In genomic region chr1:56977201-56978100, GRCm38 (mm10) we compare ENCODE assay signal across 8 mouse cellular contexts. TPM values are rescaled to one million over a fixed set of nuclear protein-coding genes. Genes with fewer than 3 reads are reported as not detected.
DNase-seq lines count a peak whose midpoint lies in the region; ATAC-seq and TF ChIP-seq lines count a peak whose summit lies in the region.

No protein-coding gene starts in this region.

- H3K27ac ChIP-seq in liver, postnatal 0 days (ENCODE audit: low read depth): no peak overlapping the region
- no peak overlapping the region for H3K27ac ChIP-seq in neural tube, embryonic 14.5 days (ENCODE audit: low read depth, low read length)

- no peak for ATAC-seq in liver, postnatal 0 days
- ATAC-seq in neural tube, embryonic 14.5 days (ENCODE audit: low read depth): no peak

- H3K9me3 ChIP-seq in liver, postnatal 0 days (ENCODE audit: low read length): no peaks in the 10 kb centered on the region
- no peaks in the 10 kb centered on the region for H3K9me3 ChIP-seq in neural tube, embryonic 14.5 days (ENCODE audit: control insufficient read depth, low read length)

- 1% methylated on average over 45 of the region's 45 CpGs for WGBS in liver, postnatal 0 days (ENCODE audit: insufficient replicate concordance)
- WGBS in neural tube, embryonic 14.5 days: under 1% methylated on average over 45 of the region's 45 CpGs

- H3ac ChIP-seq in C2C12 (ENCODE audit: control insufficient read depth, insufficient read length, low read depth): no peak overlapping the region

- no peaks in the 10 kb centered on the region for H3K79me2 ChIP-seq in C2C12 (ENCODE audit: control insufficient read depth, insufficient read depth)

- no peak for TF ChIP-seq EP300 in liver, postnatal 0 days (IDR thresholded peaks at IDR 0.05; ENCODE audit: low read depth)

- H3K79me3 ChIP-seq in C2C12 (ENCODE audit: low read depth): no peaks in the 10 kb centered on the region

- H3K4me3 ChIP-seq in C2C12 (ENCODE audit: insufficient read depth, poor library complexity, severe bottlenecking): no peak overlapping the region
- peak overlapping the region; percentile 15; the same call in 1 of the 2 replicates for H3K4me3 ChIP-seq in liver, postnatal 0 days (ENCODE audit: low read depth, low read length)
- peak overlapping the region; percentile 16; the same call in 1 of the 2 replicates for H3K4me3 ChIP-seq in neural tube, embryonic 14.5 days (ENCODE audit: low read depth, low read length)

- H3K27me3 ChIP-seq in C2C12 (ENCODE audit: control insufficient read depth, insufficient read depth, insufficient read length): no peaks in the 10 kb centered on the region
- peaks cover 82% of the 10 kb centered on the region for H3K27me3 ChIP-seq in liver, postnatal 0 days (ENCODE audit: insufficient read depth, low read length)
- peaks cover 42% of the 10 kb centered on the region for H3K27me3 ChIP-seq in neural tube, embryonic 14.5 days (ENCODE audit: control insufficient read depth, insufficient read depth, low read length)

- H3K9ac ChIP-seq in liver, postnatal 0 days (replicated peaks): no peak overlapping the region
- no peak overlapping the region for H3K9ac ChIP-seq in neural tube, embryonic 14.5 days (replicated peaks; ENCODE audit: low read depth, low read length)

- no peak overlapping the region for H3K4me2 ChIP-seq in liver, postnatal 0 days (ENCODE audit: low read depth, low read length)
- peak overlapping the region; percentile 31 for H3K4me2 ChIP-seq in neural tube, embryonic 14.5 days (ENCODE audit: low read depth, low read length)

- peak; percentile 20 for TF ChIP-seq CTCF in C2C12 (IDR thresholded peaks at IDR 0.05; ENCODE audit: control insufficient read depth, insufficient read depth, insufficient read length)
- TF ChIP-seq CTCF in liver, postnatal 0 days (IDR thresholded peaks at IDR 0.05; ENCODE audit: low read depth): peak; percentile 75

- peaks cover 4% of the 10 kb centered on the region; the same call in 1 of the 2 replicates for H3K4me1 ChIP-seq in liver, postnatal 0 days (ENCODE audit: insufficient read depth)
- peaks cover 8% of the 10 kb centered on the region for H3K4me1 ChIP-seq in neural tube, embryonic 14.5 days (ENCODE audit: control insufficient read depth, insufficient read depth, low read length)

- peak; percentile 86 for DNase-seq in ZHBTc4 (ENCODE audit: low read depth, low spot score)
- DNase-seq in embryo, embryonic 9.5 days (ENCODE audit: extremely low spot score): peak; percentile 82
- peak; percentile 40 for DNase-seq in heart, adult 8-10 months (ENCODE audit: low spot score)
- DNase-seq in kidney, adult 9 months: peak; percentile 82
- peak; percentile 73 for DNase-seq in liver, postnatal 0 days
- no peak for DNase-seq in urinary bladder, adult 2 months (ENCODE audit: low spot score)

- H3K36me3 ChIP-seq in C2C12 (ENCODE audit: control insufficient read depth, insufficient read depth): no peaks in the 10 kb centered on the region
- H3K36me3 ChIP-seq in liver, postnatal 0 days (replicated peaks; ENCODE audit: insufficient read depth, low read length): no peaks in the 10 kb centered on the region
- H3K36me3 ChIP-seq in neural tube, embryonic 14.5 days (ENCODE audit: control insufficient read depth, insufficient read depth, low read length): no peaks in the 10 kb centered on the region

TF ChIP-seq in C2C12, 6 proteins besides CTCF, POLR2A, EP300 and RAD21:
- no peak for TF ChIP-seq MYOD1 (IDR thresholded peaks at IDR 0.05; ENCODE audit: control insufficient read depth, insufficient read length, low read depth)
- TF ChIP-seq MYOG (IDR thresholded peaks at IDR 0.05; ENCODE audit: control insufficient read depth, extremely low read depth, insufficient read length): no peak
- no peak for TF ChIP-seq CEBPB (IDR thresholded peaks at IDR 0.05; ENCODE audit: low read depth)
- no peak for TF ChIP-seq USF1 (IDR thresholded peaks at IDR 0.05; ENCODE audit: low read depth)

RNA-seq across cellular contexts. Expression of gene Satb2, which starts 1.0 kb away (rescaled TPM):
- polyA plus RNA-seq in C2C12 (2012; fragmentation: generic; extraction: Trizol): 2.7 TPM
- total RNA-seq in heart, adult 8-10 months (2022): under 1 TPM; 0.32 to 0.66 (median 0.46) TPM
- polyA plus RNA-seq in liver, postnatal 0 days (2015; fragmentation: Nextera tagmentation; extraction: Ambion mirVana): 0.05 and 0.11 TPM in 2 replicates
- polyA plus RNA-seq in neural tube, embryonic 14.5 days (2014; fragmentation: Nextera tagmentation; extraction: Ambion mirVana): 1.7 and 2.7 TPM in 2 replicates
- 0.34 and 0.46 TPM in 2 replicates for polyA plus RNA-seq in urinary bladder, adult 2 months (2012; rRNA removed)
